9 mouse cellular contexts compared by ENCODE assay signal in the genomic region with DNA sequence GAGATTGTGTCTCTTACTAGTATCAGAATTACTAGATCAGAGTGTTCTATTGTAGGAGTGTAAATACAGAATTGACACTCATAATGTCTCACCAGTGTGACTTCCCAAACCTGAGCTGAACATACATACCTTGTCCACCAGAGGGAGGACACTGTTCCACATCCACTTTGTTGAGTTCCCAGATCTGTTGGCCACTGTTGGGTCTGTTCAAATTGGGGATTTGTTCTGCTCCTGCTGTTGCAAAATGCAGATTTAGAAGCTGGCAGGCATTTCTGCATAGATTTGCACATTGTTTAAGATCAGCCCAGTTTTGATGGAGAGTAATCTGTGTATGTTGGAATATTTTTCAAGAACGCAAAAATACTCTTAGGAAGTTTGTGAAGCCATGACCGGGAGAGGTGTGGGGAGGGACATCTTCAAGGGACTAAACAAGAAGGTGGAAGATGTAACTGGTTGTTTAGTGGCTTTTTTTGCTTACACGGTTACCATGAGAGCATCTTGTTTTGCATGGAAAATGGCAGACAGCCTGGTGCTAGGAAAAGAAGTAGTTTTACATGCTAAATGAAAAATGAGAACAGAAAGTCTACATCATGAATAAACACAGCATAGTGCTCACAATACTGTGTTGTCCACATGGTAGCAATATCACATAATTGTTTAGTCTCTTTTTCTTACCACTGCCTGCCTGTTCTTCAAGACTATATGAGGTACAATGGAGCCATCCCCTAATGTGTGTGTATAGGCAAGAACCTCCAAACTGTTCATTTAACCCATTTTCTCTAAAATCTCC.
DNase-seq lines count a peak whose midpoint lies in the region; ATAC-seq lines count a peak whose summit lies in the region.
"Had no signal": no experiment of that assay in that cellular context is flagged by ENCODE, and none has a peak within 500 bp of the region (broad histone marks: within the 10 kb centered on the region; RNA-seq: fewer than 3 reads in every experiment).

No protein-coding gene starts in this region.

- no peaks in the 10 kb centered on the region for H3K9me3 ChIP-seq in forebrain, embryonic 16.5 days (ENCODE audit: control insufficient read depth, low read length)
- H3K9me3 ChIP-seq in heart, embryonic 11.5 days (replicated peaks; ENCODE audit: control insufficient read depth, low read length) = no peaks in the 10 kb centered on the region
- H3K9me3 ChIP-seq: embryonic facial prominence, embryonic 12.5 days; hindbrain, embryonic 15.5 days had no signal

- peak; percentile 11 to 58 for DNase-seq in layer of hippocampus, adult 18-20 months (ENCODE audit: low spot score in 2 of 2)
- DNase-seq in layer of hippocampus, postnatal 36 days = no peak
- peak; percentile 14 for DNase-seq in R1 (ENCODE audit: low read depth, low spot score)
- DNase-seq in right cerebral cortex, postnatal 10 days (ENCODE audit: low spot score in 2 of 2) = peak; percentile 61 to 83
- DNase-seq in gastrocnemius, postnatal 10 days = no peak

- ATAC-seq in forebrain, embryonic 16.5 days = peak; percentile 79
- no peak for ATAC-seq in heart, embryonic 11.5 days (replicated peaks; ENCODE audit: insufficient number of reproducible peaks, low FRiP score, low TSS enrichment)

- peak overlapping the region; percentile 53; the same call in 1 of the 2 replicates for H3K27ac ChIP-seq in forebrain, embryonic 16.5 days (ENCODE audit: low read length)
- no peak overlapping the region for H3K27ac ChIP-seq in heart, embryonic 11.5 days (ENCODE audit: low read depth, low read length)
- H3K27ac ChIP-seq: embryonic facial prominence, embryonic 12.5 days; hindbrain, embryonic 15.5 days had no signal

- H3K9ac ChIP-seq in forebrain, embryonic 16.5 days (replicated peaks; ENCODE audit: low read depth, low read length) = no peak overlapping the region
- no peak overlapping the region for H3K9ac ChIP-seq in heart, embryonic 11.5 days (ENCODE audit: low read depth, low read length)
- H3K9ac ChIP-seq: embryonic facial prominence, embryonic 12.5 days; hindbrain, embryonic 15.5 days had no signal

- H3K4me1 ChIP-seq in forebrain, embryonic 16.5 days (replicated peaks; ENCODE audit: control insufficient read depth, insufficient read depth, low read length) = no peaks in the 10 kb centered on the region
- no peaks in the 10 kb centered on the region for H3K4me1 ChIP-seq in heart, embryonic 11.5 days (ENCODE audit: control insufficient read depth, insufficient read depth, low read length)
- H3K4me1 ChIP-seq: embryonic facial prominence, embryonic 12.5 days; hindbrain, embryonic 15.5 days had no signal

- H3K27me3 ChIP-seq in forebrain, embryonic 16.5 days (replicated peaks; ENCODE audit: control insufficient read depth, insufficient read depth, low read length) = no peaks in the 10 kb centered on the region
- H3K27me3 ChIP-seq in heart, embryonic 11.5 days (ENCODE audit: control insufficient read depth, insufficient read depth, low read length) = no peaks in the 10 kb centered on the region
- H3K27me3 ChIP-seq: embryonic facial prominence, embryonic 12.5 days; hindbrain, embryonic 15.5 days had no signal

- WGBS in forebrain, embryonic 16.5 days = 87% methylated on average over 3 of the region's 3 CpGs
- WGBS in heart, embryonic 11.5 days (ENCODE audit: insufficient replicate concordance) = 78% methylated on average over 3 of the region's 3 CpGs

- no peak overlapping the region for H3K4me3 ChIP-seq in forebrain, embryonic 16.5 days (replicated peaks; ENCODE audit: low read length)
- no peak overlapping the region for H3K4me3 ChIP-seq in heart, embryonic 11.5 days (ENCODE audit: low read depth, low read length)
- H3K4me3 ChIP-seq: embryonic facial prominence, embryonic 12.5 days; hindbrain, embryonic 15.5 days had no signal

- no peaks in the 10 kb centered on the region for H3K36me3 ChIP-seq in forebrain, embryonic 16.5 days (ENCODE audit: control insufficient read depth, insufficient read depth)
- no peaks in the 10 kb centered on the region for H3K36me3 ChIP-seq in heart, embryonic 11.5 days (ENCODE audit: control insufficient read depth, insufficient read depth, low read length)
- H3K36me3 ChIP-seq: embryonic facial prominence, embryonic 12.5 days; hindbrain, embryonic 15.5 days had no signal

- no peak overlapping the region for H3K4me2 ChIP-seq in forebrain, embryonic 16.5 days (ENCODE audit: low read length)
- H3K4me2 ChIP-seq in heart, embryonic 11.5 days = no peak overlapping the region
- H3K4me2 ChIP-seq: embryonic facial prominence, embryonic 12.5 days; hindbrain, embryonic 15.5 days had no signal

Comparison
In these comparisons a context has a peak if more than half of its experiments do, and no peak if none do; other contexts are left out.
1. DNase-seq: peak in layer of hippocampus, adult 18-20 months (2 of 2), R1 (single experiment) and right cerebral cortex, postnatal 10 days (2 of 2); none in layer of hippocampus, postnatal 36 days (0 of 2) and gastrocnemius, postnatal 10 days (single experiment).